Mouse (Mus musculus) ovary, postnatal 14 days (tissue): ENCODE measurements around the gene Rpl14.

Experiments
- DNase-seq: peaks from one replicate; pipeline ENCODE4 v3.0.0; 2022; ENCODE audit warnings: low spot score

Gene Rpl14

GRCm38 (mm10) chr9:120603512-120603908, 32.3 kb downstream of the Rpl14 start:
- no peak for DNase-seq

GRCm38 (mm10) chr9:120603956-120604355, 32.7 kb downstream of the Rpl14 start:
- no peak for DNase-seq

GRCm38 (mm10) chr9:120611055-120611454, 39.8 kb downstream of the Rpl14 start:
- DNase-seq: no peak

GRCm38 (mm10) chr9:120614059-120614458, 42.8 kb downstream of the Rpl14 start:
- no peak for DNase-seq

GRCm38 (mm10) chr9:120618101-120618500, 46.9 kb downstream of the Rpl14 start:
- no peak for DNase-seq

- DNase-seq: no peak
Measured at GRCm38 (mm10) chr9:120619347-120619708, 48.1 kb downstream of the Rpl14 start.

- no peak for DNase-seq
Measured at GRCm38 (mm10) chr9:120619709-120620408, 48.6 kb downstream of the Rpl14 start.

- no peak for DNase-seq
Measured at GRCm38 (mm10) chr9:120620409-120620745, 49.1 kb downstream of the Rpl14 start.
